Mouse (Mus musculus) limb, embryonic 14.5 days (tissue): Measurements from ENCODE around the gene Glra2. TPM values are rescaled to one million over a fixed set of nuclear protein-coding genes. Genes with fewer than 3 reads are reported as not detected.

Experiments
- ATAC-seq: fragments of 200-750 bp; cut with Nextera tagmentation; 2 replicates; pipeline ENCODE4 v1.8.0; 2017; ENCODE audit warnings: low read depth, moderate number of reproducible peaks, moderate TSS enrichment; ENCODE audit not compliant: low FRiP score
- DNase-seq: peaks from one replicate; pipeline ENCODE4 v3.0.0-alpha.2; 2015; ENCODE audit warnings: low spot score
- H3K27ac ChIP-seq: fragments of 300-500 bp; sonication (generic); replicated peaks from 2 replicates; pipeline ENCODE4 v1.5.1; 2014; ENCODE audit warnings: low read depth, mild to moderate bottlenecking, low read length, moderate library complexity, mixed read lengths
- H3K27me3 ChIP-seq: fragments of 300-500 bp; sonication (generic); 2 replicates; pipeline ENCODE4 v1.6.1; 2014; ENCODE audit warnings: low read length, mixed read lengths; ENCODE audit not compliant: control insufficient read depth, insufficient read depth
- H3K36me3 ChIP-seq: fragments of 300-500 bp; sonication (generic); 2 replicates; pipeline ENCODE4 v1.6.1; 2014; ENCODE audit warnings: mild to moderate bottlenecking, low read length, moderate library complexity, mixed read lengths; ENCODE audit not compliant: control insufficient read depth, insufficient read depth
- H3K4me1 ChIP-seq: fragments of 300-500 bp; sonication (generic); 2 replicates; pipeline ENCODE4 v1.6.1; 2014; ENCODE audit warnings: antibody characterized with exemption, low read length, mixed read lengths; ENCODE audit not compliant: control insufficient read depth, insufficient read depth
- H3K4me2 ChIP-seq: fragments of 300-500 bp; sonication (generic); replicated peaks from 2 replicates; pipeline ENCODE4 v1.6.1; 2014; ENCODE audit warnings: low read depth, mild to moderate bottlenecking, low read length, moderate library complexity; ENCODE audit not compliant: severe bottlenecking
- H3K4me3 ChIP-seq: fragments of 300-500 bp; sonication (generic); replicated peaks from 2 replicates; pipeline ENCODE4 v1.5.1; 2014; ENCODE audit warnings: low read length
- H3K9ac ChIP-seq: fragments of 300-500 bp; sonication (generic); 2 replicates; pipeline ENCODE4 v1.6.1; 2014; ENCODE audit warnings: mild to moderate bottlenecking, low read depth, low read length, moderate library complexity; ENCODE audit not compliant: severe bottlenecking
- H3K9me3 ChIP-seq: fragments of 300-500 bp; sonication (generic); 2 replicates; pipeline ENCODE4 v1.6.1; 2016; ENCODE audit warnings: low read length; ENCODE audit not compliant: control insufficient read depth
- POLR2A ChIP-seq: fragments of 200-500 bp; IDR thresholded peaks from 2 replicates; pipeline ENCODE4 v1.8.0; 2012; ENCODE audit warnings: inconsistent platforms, mild to moderate bottlenecking, moderate library complexity, borderline replicate concordance; ENCODE audit not compliant: insufficient read depth, insufficient read length; ENCODE audit errors: extremely low read depth
- WGBS: fragments of 180-500 bp; shearing (Covaris S2); extraction: QIAGEN DNeasy Blood & Tissue Kit; methylation state at CpG from one replicate; pipeline ENCODE4 v1.1.7; 2014; 5-methylcytosine and 5-hydroxymethylcytosine counted together
- polyA plus RNA-seq, 2 experiments: library from polyadenylated mRNA; depleted of rRNA in 1 of 2; stranded (reverse) in 1 of 2; unstranded in 1 of 2; fragments of >200 nt; fragmentation: Nextera tagmentation in 1 of 2; extraction: Ambion mirVana in 1 of 2; gene quantifications; 2 replicates each; pipeline versions ENCODE4 v1.2.1 to v1.2.3; 2012 to 2014

Glra2 gene
- polyA plus RNA-seq (2012; rRNA removed) (0.05 and 0.18 TPM in 2 replicates), polyA plus RNA-seq (2014; fragmentation: Nextera tagmentation; extraction: Ambion mirVana) (not detected in 2 replicates)

DNA sequence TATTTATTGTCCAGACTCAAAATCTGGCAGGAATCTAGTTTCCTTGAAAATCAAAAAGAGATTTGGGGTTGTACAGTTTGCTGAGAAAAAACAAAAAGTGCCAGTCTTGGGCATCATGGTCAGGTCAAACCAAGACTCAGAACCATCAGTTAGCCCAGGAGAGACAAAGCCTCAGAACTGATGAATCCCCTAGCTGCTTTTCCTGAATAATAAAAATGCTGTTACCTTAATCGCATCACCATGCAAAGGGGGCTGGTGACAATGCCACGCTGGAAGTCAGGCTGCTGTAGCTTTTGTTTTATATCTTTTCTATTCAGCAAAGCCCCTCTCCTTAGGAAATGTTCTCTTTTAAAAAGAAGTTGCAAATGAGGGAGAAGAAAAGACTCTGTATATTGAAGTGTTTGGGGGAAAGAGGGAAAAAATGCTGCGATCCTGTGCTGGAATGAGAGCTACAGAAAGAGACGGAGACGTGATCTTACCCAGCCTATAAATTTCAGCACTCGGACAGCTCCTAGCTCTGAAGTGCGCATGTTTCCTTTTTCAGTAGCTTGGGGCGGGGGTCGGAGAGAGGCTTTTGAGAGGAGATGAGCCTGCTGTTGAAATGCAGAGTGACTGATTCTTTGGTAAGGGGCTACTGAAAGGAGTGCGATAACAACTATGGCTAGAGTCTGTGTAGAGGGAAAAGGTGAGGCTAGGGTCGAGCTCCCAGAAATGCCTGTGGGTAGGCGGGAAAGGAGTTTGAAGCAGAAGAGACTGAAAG, at the start of gene Glra2:
Glra2 (minus strand) TSS at position 455 of the 760 bp plus-strand sequence.
- Histone ChIP-seq H3K36me3 (no peaks in the 10 kb centered on the region), H3K27ac (no peak within 1 kb of the TSS), H3K4me1 (no peaks in the 10 kb centered on the region), H3K27me3 (no peaks in the 10 kb centered on the region), H3K4me3 (peak within 1 kb of the TSS; percentile 7; the same call in 1 of the 2 replicates), H3K9ac (no peak within 1 kb of the TSS), H3K9me3 (no peaks in the 10 kb centered on the region), H3K4me2 (peak within 1 kb of the TSS; percentile 36)
- WGBS = 15% methylated on average over 12 of the region's 12 CpGs
- ATAC-seq (no peak), DNase-seq (peak; percentile 61)
- TF ChIP-seq POLR2A = no peak

DNA sequence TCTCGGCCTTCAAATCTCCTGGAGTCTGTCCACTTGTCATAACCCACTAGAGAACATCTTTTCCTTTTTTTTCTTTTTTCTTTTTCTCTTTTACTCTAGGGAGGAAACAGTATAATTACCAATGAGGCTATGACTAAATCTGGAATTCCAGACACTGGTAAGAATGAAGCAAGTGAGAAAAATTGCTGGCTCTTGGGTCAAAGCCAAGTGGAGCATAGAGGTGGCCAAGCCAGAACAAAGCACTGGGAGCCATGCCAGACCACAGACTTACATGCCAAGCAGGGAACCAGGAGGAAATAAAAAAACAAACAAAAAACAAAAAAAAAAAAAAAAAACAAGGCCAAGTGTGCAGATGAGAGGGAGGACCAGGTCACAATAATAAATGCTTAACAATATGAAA, 35.6 kb upstream of the Glra2 start:
- H3K27me3 ChIP-seq = no peaks in the 10 kb centered on the region
- WGBS = 69% methylated on average over 1 of the region's 1 CpGs
- H3K36me3 ChIP-seq = no peaks in the 10 kb centered on the region
- H3K4me2 ChIP-seq = no peak overlapping the region
- no peak overlapping the region for H3K4me3 ChIP-seq
- no peak overlapping the region for H3K27ac ChIP-seq
- H3K4me1 ChIP-seq = no peaks in the 10 kb centered on the region
- no peak overlapping the region for H3K9ac ChIP-seq
- TF ChIP-seq POLR2A = no peak
- ATAC-seq (no peak), DNase-seq (peak; percentile 5)
- H3K9me3 ChIP-seq = no peaks in the 10 kb centered on the region

DNA sequence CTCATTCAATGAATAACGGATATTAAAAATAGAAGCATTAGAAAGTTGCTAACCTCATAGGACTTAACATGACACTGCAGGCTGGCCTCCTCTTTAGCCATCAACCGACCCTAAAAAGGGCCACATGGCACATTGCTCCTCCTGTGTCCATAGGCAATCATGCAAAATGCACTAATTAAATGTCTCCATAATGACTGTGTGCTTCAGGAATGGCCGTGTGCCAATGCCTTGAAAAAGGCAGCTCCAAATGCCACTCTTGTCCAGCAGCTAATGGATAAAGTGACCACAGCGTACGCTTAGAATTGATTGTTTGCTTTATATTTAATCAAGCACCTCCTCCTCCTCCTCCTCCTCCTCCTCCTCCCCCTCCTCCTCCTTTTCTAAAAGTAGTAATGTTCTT, 17.4 kb upstream of the Glra2 start:
- no peak for DNase-seq
- Histone ChIP-seq H3K4me1 (no peaks in the 10 kb centered on the region), H3K9ac (no peak overlapping the region), H3K36me3 (no peaks in the 10 kb centered on the region), H3K4me3 (no peak overlapping the region), H3K27me3 (no peaks in the 10 kb centered on the region), H3K9me3 (no peaks in the 10 kb centered on the region), H3K27ac (no peak overlapping the region), H3K4me2 (no peak overlapping the region)
- no peak for ATAC-seq
- no peak for TF ChIP-seq POLR2A
- WGBS = 80% methylated on average over 5 of the region's 5 CpGs

DNA sequence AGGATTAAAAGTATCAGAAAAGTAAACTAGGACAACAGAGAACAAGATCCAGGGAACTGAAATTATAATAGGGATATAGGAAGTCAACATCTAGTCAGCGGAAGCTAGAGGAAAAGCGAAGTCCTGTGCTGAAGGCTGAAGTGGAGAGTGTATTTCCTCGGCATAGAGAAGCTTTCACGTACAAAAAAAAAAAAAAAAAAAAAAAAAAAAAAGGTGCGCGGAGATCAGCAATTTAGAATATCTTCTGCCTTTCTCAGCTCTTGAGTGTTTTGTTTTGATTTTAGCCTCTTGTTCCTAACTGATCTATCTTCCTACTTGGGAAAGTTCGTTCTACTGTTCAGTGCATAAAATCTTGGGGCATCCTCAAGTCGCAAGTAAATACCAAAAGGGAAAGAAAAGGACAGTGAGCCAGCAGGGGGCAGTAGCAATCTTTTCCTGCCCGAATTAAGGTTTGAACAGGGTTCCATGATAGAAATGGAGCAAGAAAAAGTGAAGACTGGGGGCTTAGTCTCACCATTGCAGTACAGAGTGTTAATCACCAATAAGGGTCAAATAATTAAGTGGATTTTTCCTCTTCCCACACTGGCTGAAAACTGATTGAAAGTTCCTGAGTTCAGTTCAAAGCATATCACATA, 623 bp upstream of the Glra2 start:
- Histone ChIP-seq H3K9me3 (no peaks in the 10 kb centered on the region), H3K36me3 (no peaks in the 10 kb centered on the region), H3K9ac (no peak overlapping the region), H3K27ac (no peak overlapping the region), H3K4me2 (peak overlapping the region; percentile 36), H3K4me3 (peak overlapping the region; percentile 7; the same call in 1 of the 2 replicates), H3K27me3 (no peaks in the 10 kb centered on the region), H3K4me1 (no peaks in the 10 kb centered on the region)
- peak; percentile 12 for DNase-seq
- ATAC-seq = no peak
- 22% methylated on average over 9 of the region's 9 CpGs for WGBS
- TF ChIP-seq POLR2A = no peak

DNA sequence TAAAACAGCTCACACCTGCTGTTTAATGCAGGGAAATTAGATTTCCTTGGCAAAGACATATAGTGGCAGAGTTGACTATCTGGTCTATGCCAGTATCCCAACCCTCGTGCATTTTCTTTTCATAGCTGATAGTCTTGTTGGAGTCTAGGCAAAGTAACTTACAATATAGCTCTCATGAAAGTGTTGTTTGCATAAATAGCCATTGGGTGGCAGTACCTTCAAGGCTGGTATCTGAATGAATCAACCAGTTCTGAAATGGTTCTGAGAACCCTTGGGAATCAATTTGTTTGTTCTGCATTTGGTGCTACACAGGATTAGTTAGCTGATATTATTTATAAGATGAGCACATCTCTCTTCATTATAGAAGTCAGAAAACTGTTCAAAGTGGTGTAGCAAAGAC, 133.6 kb downstream of the Glra2 start:
- Histone ChIP-seq H3K4me1 (no peaks in the 10 kb centered on the region), H3K9me3 (no peaks in the 10 kb centered on the region), H3K36me3 (no peaks in the 10 kb centered on the region), H3K9ac (no peak overlapping the region), H3K27ac (no peak overlapping the region), H3K4me2 (no peak overlapping the region), H3K27me3 (no peaks in the 10 kb centered on the region), H3K4me3 (no peak overlapping the region)
- TF ChIP-seq POLR2A = no peak
- no peak for DNase-seq
- no peak for ATAC-seq
- 47% methylated on average over 1 of the region's 1 CpGs for WGBS
